Mouse (Mus musculus) spleen, adult 2 months (tissue): ENCODE measurements around the gene Itpr3.

Experiments used
- CTCF ChIP-seq: fragments of 200-500 bp; IDR thresholded peaks from 2 replicates; pipeline ENCODE4 v1.5.1; 2011; ENCODE audit warnings: mild to moderate bottlenecking, inconsistent platforms; ENCODE audit not compliant: insufficient read depth, insufficient read length, insufficient replicate concordance; ENCODE audit errors: extremely low read depth
- POLR2A ChIP-seq: fragments of 200-500 bp; IDR thresholded peaks from 2 replicates; pipeline ENCODE4 v1.6.1; 2011; ENCODE audit warnings: low read depth, low read length, inconsistent platforms

DNA sequence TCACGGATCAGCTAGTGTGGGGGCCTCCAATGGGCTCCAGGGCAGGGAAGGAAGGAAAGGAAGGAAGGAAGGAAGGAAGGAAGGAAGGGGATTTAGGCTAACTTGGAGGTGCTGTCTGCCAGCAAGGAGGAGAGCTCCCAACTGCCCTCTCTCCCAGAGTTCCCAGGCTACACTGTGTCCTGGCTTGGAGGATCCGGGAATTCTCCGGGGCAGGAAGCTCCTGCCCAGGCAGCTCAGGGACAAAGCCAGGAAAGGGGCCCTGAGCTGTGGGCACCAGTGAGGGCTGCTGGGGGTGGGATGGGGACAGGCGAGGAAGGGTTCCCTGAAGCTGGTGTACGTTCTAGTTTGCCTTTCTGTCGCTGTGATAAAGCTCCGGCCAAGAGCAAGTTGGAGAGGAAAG lies 20.6 kb upstream of the Itpr3 start:
- TF ChIP-seq POLR2A (no peak), CTCF (no peak)
